Mouse (Mus musculus) testis, adult 2 months (tissue): ENCODE measurements around the gene Ninj2. TPM values are rescaled to one million over a fixed set of nuclear protein-coding genes. Genes with fewer than 3 reads are reported as not detected.

Experiments used
- H3K27ac ChIP-seq: fragments of 200-500 bp; 2 replicates; pipeline ENCODE4 v1.5.1; 2012; ENCODE audit warnings: low read depth, low read length; ENCODE audit not compliant: control insufficient read depth, insufficient read depth
- H3K27me3 ChIP-seq: fragments of 200-500 bp; 2 replicates; pipeline ENCODE4 v1.6.1; 2012; ENCODE audit warnings: mild to moderate bottlenecking, low read length, moderate library complexity; ENCODE audit not compliant: control insufficient read depth, insufficient read depth
- H3K36me3 ChIP-seq: fragments of 200-500 bp; 2 replicates; pipeline ENCODE4 v1.6.1; 2012; ENCODE audit warnings: mild to moderate bottlenecking, low read length; ENCODE audit not compliant: control insufficient read depth, insufficient read depth
- H3K4me1 ChIP-seq: fragments of 200-500 bp; 2 replicates; pipeline ENCODE4 v1.6.1; 2012; ENCODE audit warnings: low read length; ENCODE audit not compliant: control insufficient read depth, insufficient read depth
- H3K4me3 ChIP-seq: fragments of 200-500 bp; 2 replicates; pipeline ENCODE4 v1.5.1; 2012; ENCODE audit warnings: low read depth, mild to moderate bottlenecking, low read length, moderate library complexity, mixed read lengths; ENCODE audit not compliant: control insufficient read depth
- CTCF ChIP-seq: fragments of 200-500 bp; IDR thresholded peaks from 2 replicates; pipeline ENCODE4 v1.5.1; 2012; ENCODE audit warnings: low read depth, mild to moderate bottlenecking, inconsistent platforms, low read length, moderate library complexity; ENCODE audit not compliant: control insufficient read depth, insufficient read depth, insufficient replicate concordance
- POLR2A ChIP-seq: fragments of 200-500 bp; IDR thresholded peaks from 2 replicates; pipeline ENCODE4 v1.6.1; 2012; ENCODE audit warnings: low read depth, mild to moderate bottlenecking, inconsistent platforms, low read length, moderate library complexity; ENCODE audit not compliant: control insufficient read depth
- polyA plus RNA-seq: library from polyadenylated mRNA; depleted of rRNA; stranded (reverse); fragments of >200 nt; gene quantifications from 2 replicates; pipeline ENCODE4 v1.2.3, GENCODE M21; 2012; rRNA removed

Ninj2 gene
- polyA plus RNA-seq, 1 experiment = 0.17 TPM

- H3K36me3 ChIP-seq = no peaks in the 10 kb centered on the region
- TF ChIP-seq CTCF (no peak), POLR2A (no peak)
- H3K27ac ChIP-seq = no peak overlapping the region
- H3K27me3 ChIP-seq = no peaks in the 10 kb centered on the region
- no peaks in the 10 kb centered on the region for H3K4me1 ChIP-seq
- H3K4me3 ChIP-seq = no peak overlapping the region
Observed at GRCm38 (mm10) chr6:120246676-120247075, 153.5 kb downstream of the Ninj2 start.

- TF ChIP-seq CTCF (no peak), POLR2A (no peak)
- Histone ChIP-seq H3K4me1 (no peaks in the 10 kb centered on the region), H3K27me3 (no peaks in the 10 kb centered on the region), H3K27ac (no peak overlapping the region), H3K4me3 (no peak overlapping the region), H3K36me3 (no peaks in the 10 kb centered on the region)
Observed at GRCm38 (mm10) chr6:120249831-120250230, 156.7 kb downstream of the Ninj2 start.

Other genes starting within 250 kb of the Ninj2 start
- 9.2 and 9.9 TPM in 2 replicates for gene Erc1, start 245.2 kb upstream of the Ninj2 start, polyA plus RNA-seq
- gene Rad52, start 190.7 kb upstream of the Ninj2 start, polyA plus RNA-seq = 11.6 and 12.5 TPM in 2 replicates
- 130 and 137 TPM in 2 replicates for gene Wnk1, start 54.7 kb upstream of the Ninj2 start, polyA plus RNA-seq
- 0.10 TPM in 1 of 2 replicates, not detected in the other for gene D330020A13Rik, start 201.0 kb downstream of the Ninj2 start, polyA plus RNA-seq
- 8.2 and 10.2 TPM in 2 replicates for gene B4galnt3, start 201.2 kb downstream of the Ninj2 start, polyA plus RNA-seq